Mouse (Mus musculus): Measurements from ENCODE around the gene Heatr3. TPM values are rescaled to one million over a fixed set of nuclear protein-coding genes. Genes with fewer than 3 reads are reported as not detected.

Gene Heatr3
- polyA plus RNA-seq, 1 experiment from 2014 or later: 45.6 TPM

GRCm38 (mm10) chr8:88124850-88125249 is 12.8 kb upstream of the Heatr3 start:
- 99% methylated on average over 2 of the region's 2 CpGs for WGBS

GRCm38 (mm10) chr8:88129397-88129796 is 8.3 kb upstream of the Heatr3 start:
- H3K9me3 ChIP-seq (ENCODE audit: control insufficient read depth, low read length): no peaks in the 10 kb centered on the region
- H3K4me1 ChIP-seq (ENCODE audit: control insufficient read depth, insufficient read depth, low read length): no peaks in the 10 kb centered on the region
- ATAC-seq (ENCODE audit: low FRiP score): no peak
- no peaks in the 10 kb centered on the region for H3K27me3 ChIP-seq (ENCODE audit: control insufficient read depth, insufficient read depth, low read length)
- no peak overlapping the region for H3K4me3 ChIP-seq (ENCODE audit: low read depth, low read length)
- peaks cover 2% of the 10 kb centered on the region for H3K36me3 ChIP-seq (ENCODE audit: control insufficient read depth, insufficient read depth, low read length)
- 95% methylated on average over 4 of the region's 4 CpGs for WGBS
- H3K27ac ChIP-seq (ENCODE audit: low read depth, low read length): no peak overlapping the region
- DNase-seq (ENCODE audit: low spot score, missing footprints): no peak
- H3K4me2 ChIP-seq: no peak overlapping the region
- no peak overlapping the region for H3K9ac ChIP-seq (ENCODE audit: low read length)

More at GRCm38 (mm10) chr8:88124850-88125249, 12.8 kb upstream of the Heatr3 start:
- Histone ChIP-seq H3K27ac (ENCODE audit: low read depth, low read length) (no peak overlapping the region), H3K4me1 (ENCODE audit: control insufficient read depth, insufficient read depth, low read length) (no peaks in the 10 kb centered on the region), H3K9ac (ENCODE audit: low read length) (no peak overlapping the region), H3K4me3 (ENCODE audit: low read depth, low read length) (no peak overlapping the region), H3K9me3 (ENCODE audit: control insufficient read depth, low read length) (no peaks in the 10 kb centered on the region), H3K36me3 (ENCODE audit: control insufficient read depth, insufficient read depth, low read length) (peaks cover 6% of the 10 kb centered on the region), H3K4me2 (no peak overlapping the region), H3K27me3 (ENCODE audit: control insufficient read depth, insufficient read depth, low read length) (no peaks in the 10 kb centered on the region)
- ATAC-seq (ENCODE audit: low FRiP score) (no peak), DNase-seq (ENCODE audit: low spot score, missing footprints) (no peak)

- H3K27me3 ChIP-seq (ENCODE audit: control insufficient read depth, insufficient read depth, low read length): no peaks in the 10 kb centered on the region
- H3K4me2 ChIP-seq: no peak overlapping the region
- H3K27ac ChIP-seq (ENCODE audit: low read depth, low read length): no peak overlapping the region
- peaks cover 2% of the 10 kb centered on the region for H3K36me3 ChIP-seq (ENCODE audit: control insufficient read depth, insufficient read depth, low read length)
- H3K4me1 ChIP-seq (ENCODE audit: control insufficient read depth, insufficient read depth, low read length): no peaks in the 10 kb centered on the region
- H3K4me3 ChIP-seq (ENCODE audit: low read depth, low read length): no peak overlapping the region
- H3K9me3 ChIP-seq (ENCODE audit: control insufficient read depth, low read length): no peaks in the 10 kb centered on the region
- no peak for DNase-seq (ENCODE audit: low spot score, missing footprints)
- 84% methylated on average over 7 of the region's 7 CpGs for WGBS
- H3K9ac ChIP-seq (ENCODE audit: low read length): no peak overlapping the region
- ATAC-seq (ENCODE audit: low FRiP score): no peak
Measured at GRCm38 (mm10) chr8:88130754-88131317, 6.8 kb upstream of the Heatr3 start.

GRCm38 (mm10) chr8:88139256-88139655 is 1.6 kb downstream of the Heatr3 start:
- no peaks in the 10 kb centered on the region for H3K27me3 ChIP-seq (ENCODE audit: control insufficient read depth, insufficient read depth, low read length)
- H3K4me3 ChIP-seq (ENCODE audit: low read depth, low read length): no peak overlapping the region
- H3K36me3 ChIP-seq (ENCODE audit: control insufficient read depth, insufficient read depth, low read length): peaks cover 10% of the 10 kb centered on the region
- 96% methylated on average over 3 of the region's 3 CpGs for WGBS
- peaks cover 6% of the 10 kb centered on the region for H3K4me1 ChIP-seq (ENCODE audit: control insufficient read depth, insufficient read depth, low read length)
- no peak for ATAC-seq (ENCODE audit: low FRiP score)
- no peak overlapping the region for H3K27ac ChIP-seq (ENCODE audit: low read depth, low read length)
- no peaks in the 10 kb centered on the region for H3K9me3 ChIP-seq (ENCODE audit: control insufficient read depth, low read length)
- H3K9ac ChIP-seq (ENCODE audit: low read length): no peak overlapping the region
- no peak for DNase-seq (ENCODE audit: low spot score, missing footprints)
- no peak overlapping the region for H3K4me2 ChIP-seq

GRCm38 (mm10) chr8:88141629-88142028 is 4.0 kb downstream of the Heatr3 start:
- 94% methylated on average over 3 of the region's 3 CpGs for WGBS
- no peak for ATAC-seq (ENCODE audit: low FRiP score)

GRCm38 (mm10) chr8:88144041-88144440 is 6.4 kb downstream of the Heatr3 start:
- 96% methylated on average over 5 of the region's 5 CpGs for WGBS
- no peak overlapping the region for H3K9ac ChIP-seq (ENCODE audit: low read length)
- no peak overlapping the region for H3K4me3 ChIP-seq (ENCODE audit: low read depth, low read length)
- H3K27ac ChIP-seq (ENCODE audit: low read depth, low read length): no peak overlapping the region
- no peaks in the 10 kb centered on the region for H3K27me3 ChIP-seq (ENCODE audit: control insufficient read depth, insufficient read depth, low read length)
- no peak for DNase-seq (ENCODE audit: low spot score, missing footprints)
- H3K4me2 ChIP-seq: no peak overlapping the region
- peaks cover 22% of the 10 kb centered on the region for H3K36me3 ChIP-seq (ENCODE audit: control insufficient read depth, insufficient read depth, low read length)
- no peaks in the 10 kb centered on the region for H3K9me3 ChIP-seq (ENCODE audit: control insufficient read depth, low read length)
- H3K4me1 ChIP-seq (ENCODE audit: control insufficient read depth, insufficient read depth, low read length): no peaks in the 10 kb centered on the region
- ATAC-seq (ENCODE audit: low FRiP score): no peak

More at GRCm38 (mm10) chr8:88141629-88142028, 4.0 kb downstream of the Heatr3 start:
- no peak overlapping the region for H3K4me3 ChIP-seq (ENCODE audit: low read depth, low read length)
- no peak overlapping the region for H3K4me2 ChIP-seq
- H3K36me3 ChIP-seq (ENCODE audit: control insufficient read depth, insufficient read depth, low read length): peaks cover 10% of the 10 kb centered on the region
- H3K9me3 ChIP-seq (ENCODE audit: control insufficient read depth, low read length): no peaks in the 10 kb centered on the region
- no peak overlapping the region for H3K27ac ChIP-seq (ENCODE audit: low read depth, low read length)
- no peaks in the 10 kb centered on the region for H3K27me3 ChIP-seq (ENCODE audit: control insufficient read depth, insufficient read depth, low read length)
- no peak overlapping the region for H3K9ac ChIP-seq (ENCODE audit: low read length)
- DNase-seq (ENCODE audit: low spot score, missing footprints): no peak
- peaks cover 6% of the 10 kb centered on the region for H3K4me1 ChIP-seq (ENCODE audit: control insufficient read depth, insufficient read depth, low read length)

- no peak for ATAC-seq (ENCODE audit: low FRiP score)
- Histone ChIP-seq H3K9ac (ENCODE audit: low read length) (no peak overlapping the region), H3K4me3 (ENCODE audit: low read depth, low read length) (no peak overlapping the region), H3K4me1 (ENCODE audit: control insufficient read depth, insufficient read depth, low read length) (no peaks in the 10 kb centered on the region), H3K27ac (ENCODE audit: low read depth, low read length) (no peak overlapping the region), H3K27me3 (ENCODE audit: control insufficient read depth, insufficient read depth, low read length) (no peaks in the 10 kb centered on the region), H3K9me3 (ENCODE audit: control insufficient read depth, low read length) (no peaks in the 10 kb centered on the region), H3K4me2 (no peak overlapping the region), H3K36me3 (ENCODE audit: control insufficient read depth, insufficient read depth, low read length) (peaks cover 12% of the 10 kb centered on the region)
- no peak for DNase-seq (ENCODE audit: low spot score, missing footprints)
- 98% methylated on average over 6 of the region's 6 CpGs for WGBS
Measured at GRCm38 (mm10) chr8:88150910-88151371, 13.3 kb downstream of the Heatr3 start.

GRCm38 (mm10) chr8:88160237-88160995 is 22.8 kb downstream of the Heatr3 start:
- no peaks in the 10 kb centered on the region for H3K27me3 ChIP-seq (ENCODE audit: control insufficient read depth, insufficient read depth, low read length)
- no peak overlapping the region for H3K9ac ChIP-seq (ENCODE audit: low read length)
- H3K9me3 ChIP-seq (ENCODE audit: control insufficient read depth, low read length): no peaks in the 10 kb centered on the region
- no peaks in the 10 kb centered on the region for H3K4me1 ChIP-seq (ENCODE audit: control insufficient read depth, insufficient read depth, low read length)
- no peak overlapping the region for H3K27ac ChIP-seq (ENCODE audit: low read depth, low read length)
- H3K36me3 ChIP-seq (ENCODE audit: control insufficient read depth, insufficient read depth, low read length): peaks cover 11% of the 10 kb centered on the region
- ATAC-seq (ENCODE audit: low FRiP score) (no peak), DNase-seq (ENCODE audit: low spot score, missing footprints) (no peak)
- H3K4me3 ChIP-seq (ENCODE audit: low read depth, low read length): no peak overlapping the region
- 91% methylated on average over 10 of the region's 10 CpGs for WGBS
- no peak overlapping the region for H3K4me2 ChIP-seq

- no peaks in the 10 kb centered on the region for H3K27me3 ChIP-seq (ENCODE audit: control insufficient read depth, insufficient read depth, low read length)
- H3K4me2 ChIP-seq: no peak overlapping the region
- no peaks in the 10 kb centered on the region for H3K4me1 ChIP-seq (ENCODE audit: control insufficient read depth, insufficient read depth, low read length)
- WGBS: 76% methylated on average over 5 of the region's 5 CpGs
- H3K4me3 ChIP-seq (ENCODE audit: low read depth, low read length): no peak overlapping the region
- ATAC-seq (ENCODE audit: low FRiP score) (no peak), DNase-seq (ENCODE audit: low spot score, missing footprints) (peak; percentile 97)
- no peak overlapping the region for H3K27ac ChIP-seq (ENCODE audit: low read depth, low read length)
- no peak overlapping the region for H3K9ac ChIP-seq (ENCODE audit: low read length)
- no peaks in the 10 kb centered on the region for H3K9me3 ChIP-seq (ENCODE audit: control insufficient read depth, low read length)
- peaks cover 13% of the 10 kb centered on the region for H3K36me3 ChIP-seq (ENCODE audit: control insufficient read depth, insufficient read depth, low read length)
Measured at GRCm38 (mm10) chr8:88161439-88161838, 23.8 kb downstream of the Heatr3 start.

All from midbrain, embryonic 11.5 days (tissue).